Mouse (Mus musculus): ENCODE results near the gene Tnfrsf25. TPM values are rescaled to one million over a fixed set of nuclear protein-coding genes. Genes with fewer than 3 reads are reported as not detected.

The Tnfrsf25 gene
- polyA plus RNA-seq, 1 experiment, result 0.56 TPM

DNA sequence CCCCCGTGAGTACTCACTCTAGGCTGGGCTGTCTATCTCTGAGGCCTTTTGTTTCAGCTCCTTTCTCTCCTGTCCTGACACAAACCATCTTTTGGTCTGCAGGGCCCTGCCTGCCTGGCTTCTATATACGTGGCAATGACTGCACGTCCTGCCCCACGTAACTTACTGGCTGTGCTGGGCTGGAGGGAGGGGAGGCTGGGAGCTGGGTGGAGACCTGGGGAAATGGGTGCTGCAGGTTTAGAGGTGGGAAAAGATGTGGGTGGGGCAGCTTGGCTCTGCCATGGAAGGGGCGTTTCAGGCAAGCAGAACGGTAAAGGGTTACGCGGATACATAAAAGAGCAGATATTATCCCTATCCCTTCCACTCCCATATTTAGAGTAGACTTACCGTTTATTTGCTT, 1.8 kb downstream of the Tnfrsf25 start:
- Histone ChIP-seq H3K4me3 (replicated peaks) (no peak overlapping the region), H3K27me3 (replicated peaks) (peaks cover 88% of the 10 kb centered on the region), H3K9me3 (peaks cover 10% of the 10 kb centered on the region; the same call in 1 of the 2 replicates), H3K4me1 (peaks cover 58% of the 10 kb centered on the region), H3K36me3 (replicated peaks; ENCODE audit: low read length) (peaks cover 17% of the 10 kb centered on the region)
- no peak for TF ChIP-seq FLI1 (IDR thresholded peaks at IDR 0.05; ENCODE audit: low read length)
- no peak for TF ChIP-seq GATA1 (IDR thresholded peaks at IDR 0.05; ENCODE audit: borderline replicate concordance, low read length)

DNA sequence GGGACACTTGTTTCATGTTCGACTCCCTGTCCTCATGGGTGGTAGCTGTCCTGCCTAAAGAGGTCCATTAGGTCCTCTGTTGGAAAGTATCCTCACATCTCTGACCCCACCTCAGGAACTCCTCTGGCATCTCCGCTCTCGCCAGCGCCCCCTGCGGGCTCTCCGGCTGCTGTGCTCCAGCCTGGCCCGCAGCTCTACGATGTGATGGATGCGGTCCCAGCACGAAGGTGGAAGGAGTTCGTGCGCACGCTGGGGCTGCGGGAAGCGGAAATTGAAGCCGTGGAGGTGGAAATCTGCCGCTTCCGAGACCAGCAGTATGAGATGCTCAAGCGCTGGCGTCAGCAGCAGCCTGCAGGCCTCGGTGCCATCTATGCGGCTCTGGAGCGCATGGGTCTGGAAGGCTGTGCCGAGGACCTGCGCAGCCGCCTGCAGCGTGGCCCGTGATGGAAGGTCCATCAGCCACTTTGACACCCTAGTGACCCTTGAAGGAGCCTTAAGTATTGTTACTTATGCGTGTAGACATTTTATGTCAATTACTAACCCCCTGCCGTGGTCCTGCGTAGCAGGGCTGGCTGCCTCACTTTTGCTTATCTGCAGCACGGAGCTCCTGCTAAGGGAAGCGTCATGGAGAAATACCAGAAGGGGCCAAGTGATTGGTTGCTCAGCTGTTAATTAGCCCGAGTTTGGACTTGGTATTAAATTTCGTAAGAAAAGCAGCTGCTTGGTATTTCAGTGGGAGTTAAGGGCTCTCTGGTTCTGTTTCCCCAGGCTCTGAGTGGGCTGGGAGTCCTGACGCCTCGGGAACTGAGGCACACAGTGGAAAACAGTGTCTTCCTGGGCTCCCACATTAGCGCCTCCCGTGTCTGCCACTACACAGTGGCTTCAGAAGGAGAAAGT, 3.9 kb downstream of the Tnfrsf25 start:
- Histone ChIP-seq H3K4me1 (peaks cover 63% of the 10 kb centered on the region), H3K27me3 (replicated peaks) (peaks cover 95% of the 10 kb centered on the region), H3K4me3 (replicated peaks) (peak overlapping the region; percentile 89), H3K36me3 (replicated peaks; ENCODE audit: low read length) (peaks cover 3% of the 10 kb centered on the region), H3K9me3 (no peaks in the 10 kb centered on the region)
- TF ChIP-seq GATA1 (IDR thresholded peaks at IDR 0.05; ENCODE audit: borderline replicate concordance, low read length) (no peak), FLI1 (IDR thresholded peaks at IDR 0.05; ENCODE audit: low read length) (no peak)

DNA sequence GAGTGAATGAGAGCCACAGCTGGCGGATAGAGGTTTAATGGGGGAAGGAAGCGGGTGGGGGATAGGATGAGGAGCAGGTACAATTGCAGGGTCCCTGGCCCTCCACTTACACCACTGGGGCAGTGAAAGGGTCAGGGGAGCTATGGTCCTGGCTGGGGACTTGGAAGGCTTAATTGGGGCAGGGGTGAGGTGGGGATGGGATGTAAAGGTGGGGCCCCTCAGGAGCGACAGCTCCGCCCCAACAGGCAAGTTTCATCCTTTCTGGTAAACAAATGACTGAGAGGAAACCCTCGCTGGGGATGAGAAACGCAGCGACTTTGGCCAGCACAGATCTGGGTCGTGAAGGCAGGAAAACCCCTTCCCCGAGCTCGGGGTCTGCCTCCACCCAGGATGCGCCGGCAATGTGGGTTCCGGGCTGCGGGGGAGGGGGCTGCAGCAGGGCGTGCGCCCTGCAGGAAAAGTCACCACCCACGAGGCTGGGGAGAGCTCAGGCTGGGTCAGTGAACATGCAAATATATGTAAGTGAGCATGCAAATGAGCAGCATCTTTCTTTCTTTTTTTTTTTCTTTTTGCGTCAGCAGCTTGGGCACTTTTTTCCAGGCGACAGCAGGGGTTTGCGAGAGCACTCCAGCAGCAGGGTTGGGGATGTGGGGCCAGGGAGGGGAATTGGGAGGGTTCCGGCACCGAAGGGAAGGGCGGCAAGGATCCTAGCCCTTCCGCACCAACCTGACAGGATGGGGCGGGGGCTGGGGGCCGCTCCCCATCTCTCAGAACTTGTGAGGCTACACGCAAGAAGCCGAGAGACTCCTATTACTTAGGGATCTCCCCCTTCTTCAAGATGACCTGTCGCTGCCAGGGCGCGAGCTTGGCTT, 4.8 kb downstream of the Tnfrsf25 start:
- TF ChIP-seq FLI1 (IDR thresholded peaks at IDR 0.05; ENCODE audit: low read length), result no peak
- TF ChIP-seq GATA1 (IDR thresholded peaks at IDR 0.05; ENCODE audit: borderline replicate concordance, low read length), result no peak
- Histone ChIP-seq H3K9me3 (peaks cover 5% of the 10 kb centered on the region), H3K4me3 (replicated peaks) (peak overlapping the region; percentile 89), H3K4me1 (peaks cover 63% of the 10 kb centered on the region), H3K36me3 (replicated peaks; ENCODE audit: low read length) (no peaks in the 10 kb centered on the region), H3K27me3 (replicated peaks) (peaks cover 96% of the 10 kb centered on the region)

DNA sequence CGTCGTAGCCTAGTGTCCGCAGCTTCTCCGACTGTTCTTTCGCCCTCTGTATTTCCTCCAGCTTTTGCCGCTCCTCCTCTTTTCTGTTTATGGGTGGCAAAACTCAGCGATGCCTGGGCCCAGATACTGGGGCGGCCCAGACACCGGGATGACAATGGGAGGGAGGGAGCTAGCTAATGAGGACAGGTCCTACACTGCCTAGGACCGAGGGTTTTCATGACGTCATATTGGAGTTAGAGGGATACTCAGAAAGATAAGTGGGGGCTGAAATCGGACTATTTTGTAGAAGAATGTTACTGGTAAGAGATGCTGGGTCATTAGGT, 5.4 kb downstream of the Tnfrsf25 start:
- peaks cover 96% of the 10 kb centered on the region for H3K27me3 ChIP-seq (replicated peaks)

DNA sequence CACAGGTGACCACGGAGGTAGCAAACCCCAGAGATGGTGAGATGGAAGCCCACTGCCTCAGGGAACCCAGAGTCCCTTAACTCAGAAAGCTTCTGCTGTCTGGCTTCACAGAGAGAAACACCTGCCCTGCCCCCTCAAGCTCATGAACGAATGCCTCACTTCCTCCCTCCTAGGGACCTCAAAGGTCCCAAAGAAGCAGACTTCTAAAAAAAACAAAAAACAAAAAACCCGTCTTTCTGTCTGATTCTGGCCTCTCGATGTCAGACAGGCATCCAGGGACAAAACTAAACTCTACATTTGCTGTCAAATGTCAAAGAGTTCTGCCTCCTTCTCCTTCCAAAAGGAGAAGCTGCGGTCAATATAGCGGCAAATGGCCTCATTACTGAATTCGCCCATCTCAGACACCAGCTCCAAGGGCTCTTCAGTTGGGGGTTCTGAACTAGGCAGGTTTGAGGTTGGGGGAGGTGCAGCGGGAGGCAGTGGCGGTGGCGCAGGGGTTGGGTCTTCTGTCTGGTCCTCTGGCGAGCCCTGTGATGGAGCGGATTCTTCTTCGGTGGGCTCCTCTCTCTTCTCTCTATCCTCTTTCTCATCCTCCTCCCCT, 8.7 kb downstream of the Tnfrsf25 start:
- H3K27me3 ChIP-seq (replicated peaks), result peaks cover 96% of the 10 kb centered on the region
- TF ChIP-seq GATA1 (IDR thresholded peaks at IDR 0.05; ENCODE audit: borderline replicate concordance, low read length) (no peak), FLI1 (IDR thresholded peaks at IDR 0.05; ENCODE audit: low read length) (no peak)

More for the DNA sequence above, 5.4 kb downstream of the Tnfrsf25 start:
- TF ChIP-seq FLI1 (IDR thresholded peaks at IDR 0.05; ENCODE audit: low read length), result no peak
- no peak for TF ChIP-seq GATA1 (IDR thresholded peaks at IDR 0.05; ENCODE audit: borderline replicate concordance, low read length)
- Histone ChIP-seq H3K4me3 (replicated peaks) (peak overlapping the region; percentile 89), H3K36me3 (replicated peaks; ENCODE audit: low read length) (peaks cover 4% of the 10 kb centered on the region), H3K9me3 (peaks cover 11% of the 10 kb centered on the region), H3K4me1 (peaks cover 63% of the 10 kb centered on the region)

DNA sequence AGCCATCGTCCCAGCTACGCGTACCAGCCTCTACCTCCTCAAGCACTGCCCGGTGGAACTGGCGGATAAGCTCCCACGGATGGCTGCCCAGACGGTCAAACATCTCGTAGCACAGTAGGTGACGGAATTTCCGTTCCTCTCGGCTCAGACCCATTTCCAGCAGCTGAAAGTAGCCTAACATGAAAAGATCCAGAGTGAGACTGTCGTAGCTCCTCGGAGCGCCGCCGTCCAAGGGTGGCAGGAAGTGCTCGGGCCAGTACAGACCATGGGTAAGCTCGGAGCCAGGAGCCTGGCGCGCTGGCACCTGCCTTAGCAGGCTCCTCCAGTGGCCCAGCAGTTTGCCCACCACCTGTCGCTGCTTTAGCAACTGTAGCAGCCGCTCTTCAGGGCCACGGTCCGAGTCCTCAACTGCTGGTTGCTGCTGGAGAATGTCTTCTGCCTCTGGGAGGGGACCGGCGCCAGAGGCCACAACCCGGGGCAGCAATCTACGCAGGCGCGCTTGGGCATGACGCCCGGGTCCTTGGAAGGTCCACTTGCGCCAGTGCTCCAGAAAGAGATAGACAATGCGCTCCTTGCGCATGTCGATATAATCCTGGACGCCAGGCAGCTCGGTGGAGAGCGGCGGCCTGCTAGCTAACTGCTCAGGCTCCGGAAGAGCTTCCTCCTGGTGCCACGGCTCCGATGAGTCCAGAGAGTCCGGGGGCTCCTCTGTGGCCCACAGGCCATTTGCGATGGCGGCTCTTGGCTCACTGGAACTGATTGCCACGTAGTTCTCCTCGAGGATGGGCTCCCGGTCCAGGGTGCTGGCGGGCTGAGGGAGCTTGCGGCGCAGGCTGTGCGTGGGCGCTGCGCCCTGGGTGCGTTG, 9.7 kb downstream of the Tnfrsf25 start:
- Histone ChIP-seq H3K4me1 (peaks cover 61% of the 10 kb centered on the region), H3K36me3 (replicated peaks; ENCODE audit: low read length) (peaks cover 25% of the 10 kb centered on the region), H3K4me3 (replicated peaks) (peak overlapping the region; percentile 88), H3K9me3 (peaks cover 36% of the 10 kb centered on the region), H3K27me3 (replicated peaks) (peaks cover 96% of the 10 kb centered on the region)
- TF ChIP-seq GATA1 (IDR thresholded peaks at IDR 0.05; ENCODE audit: borderline replicate concordance, low read length), result no peak
- no peak for TF ChIP-seq FLI1 (IDR thresholded peaks at IDR 0.05; ENCODE audit: low read length)

More for the DNA sequence above, 8.7 kb downstream of the Tnfrsf25 start:
- H3K9me3 ChIP-seq, result peaks cover 36% of the 10 kb centered on the region
- peaks cover 61% of the 10 kb centered on the region for H3K4me1 ChIP-seq
- H3K36me3 ChIP-seq (replicated peaks; ENCODE audit: low read length), result peaks cover 25% of the 10 kb centered on the region
- peak overlapping the region; percentile 88 for H3K4me3 ChIP-seq (replicated peaks)

DNA sequence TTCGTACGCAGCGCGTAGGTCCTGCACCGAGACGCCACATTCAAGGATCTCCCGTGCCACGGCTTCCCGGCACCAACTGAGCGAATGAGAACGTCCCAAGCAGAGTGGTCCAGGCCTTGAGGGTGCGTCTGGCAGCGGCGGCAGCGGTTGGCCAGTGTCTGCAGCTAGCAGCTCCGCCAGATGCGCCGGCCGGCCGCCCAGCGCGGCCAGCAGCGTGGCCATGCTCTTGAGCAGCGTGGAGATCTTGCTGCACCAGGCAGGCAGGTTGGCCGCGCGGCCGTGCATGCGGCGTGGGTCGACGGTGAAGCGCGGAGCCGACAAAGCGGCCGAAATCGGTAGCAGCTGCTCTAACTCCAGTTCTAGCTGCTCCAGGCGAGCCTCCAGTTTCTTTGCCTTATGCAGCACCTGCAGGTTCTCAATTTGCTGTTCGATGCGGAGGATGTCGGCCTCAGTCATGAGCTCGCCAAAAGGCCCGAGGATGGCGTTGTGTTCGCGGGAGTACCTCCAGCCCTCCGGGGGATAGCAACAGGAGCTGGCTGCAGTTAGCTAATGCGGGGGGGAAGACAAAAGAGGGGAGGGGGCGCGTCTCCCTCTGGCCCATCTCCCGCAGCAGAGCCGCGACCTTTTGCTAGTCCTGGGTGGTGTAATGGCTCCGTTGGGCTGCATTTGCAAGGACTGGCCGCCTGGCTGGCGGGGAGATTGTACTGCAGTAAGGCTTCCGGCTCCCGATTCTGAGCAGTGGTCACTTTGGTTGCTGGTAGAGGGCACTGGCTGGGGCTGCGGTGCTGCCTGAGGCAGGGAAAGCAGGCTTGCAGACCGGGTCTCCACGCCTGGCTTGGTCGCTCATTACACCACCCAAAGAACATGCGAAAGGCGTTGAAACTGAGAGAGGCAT, 10.5 kb downstream of the Tnfrsf25 start:
- Histone ChIP-seq H3K4me3 (replicated peaks) (peak overlapping the region; percentile 88), H3K9me3 (peaks cover 36% of the 10 kb centered on the region), H3K36me3 (replicated peaks; ENCODE audit: low read length) (peaks cover 25% of the 10 kb centered on the region), H3K27me3 (replicated peaks) (peaks cover 96% of the 10 kb centered on the region), H3K4me1 (peaks cover 61% of the 10 kb centered on the region)
- TF ChIP-seq GATA1 (IDR thresholded peaks at IDR 0.05; ENCODE audit: borderline replicate concordance, low read length), result no peak

DNA sequence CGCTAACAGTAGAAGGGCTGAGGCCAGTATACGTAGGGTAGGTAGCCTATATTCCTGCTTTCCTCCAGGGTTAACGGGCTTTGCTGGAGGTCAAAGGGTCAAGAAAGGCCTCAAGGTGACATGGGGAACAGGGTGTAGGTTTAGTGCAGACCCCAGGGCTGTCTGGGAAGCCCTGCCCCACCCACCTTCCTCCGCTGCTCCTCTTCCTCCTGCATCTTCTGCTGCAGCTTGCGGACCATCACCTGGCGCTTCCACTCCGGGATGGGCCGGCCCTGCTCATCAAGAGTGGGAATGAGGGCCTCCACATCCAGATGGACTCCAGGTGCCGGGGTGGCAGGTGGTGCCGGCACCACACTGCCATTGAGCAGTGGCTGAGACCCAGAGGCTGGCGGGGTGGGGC, 12.2 kb downstream of the Tnfrsf25 start:
- Histone ChIP-seq H3K27me3 (replicated peaks) (peaks cover 100% of the 10 kb centered on the region), H3K4me3 (replicated peaks) (no peak overlapping the region), H3K4me1 (peaks cover 73% of the 10 kb centered on the region), H3K36me3 (replicated peaks; ENCODE audit: low read length) (peaks cover 25% of the 10 kb centered on the region), H3K9me3 (peaks cover 36% of the 10 kb centered on the region)
- no peak for TF ChIP-seq GATA1 (IDR thresholded peaks at IDR 0.05; ENCODE audit: borderline replicate concordance, low read length)
- no peak for TF ChIP-seq FLI1 (IDR thresholded peaks at IDR 0.05; ENCODE audit: low read length)

All from megakaryocyte, embryonic 14.5 days (primary cell).